In genomic region chr9:88340819-88341218, GRCm38 (mm10) we compare ENCODE assay signal across 16 mouse cellular contexts.
"Had no signal": no experiment of that assay in that cellular context is flagged by ENCODE, and none has a peak within 500 bp of the region (broad histone marks: within the 10 kb centered on the region; RNA-seq: fewer than 3 reads in every experiment).

No protein-coding gene starts in this region.

- H3K27me3 ChIP-seq: neural tube, embryonic 13.5 days; neural tube, embryonic 15.5 days; stomach, embryonic 15.5 days had no signal

- H3K9me3 ChIP-seq: neural tube, embryonic 13.5 days; neural tube, embryonic 15.5 days; stomach, embryonic 15.5 days had no signal

- H3K9ac ChIP-seq: neural tube, embryonic 13.5 days; neural tube, embryonic 15.5 days; stomach, embryonic 15.5 days had no signal

- DNase-seq: retina, postnatal 1 day; right cerebral cortex, adult 18-20 months; right cerebral cortex, postnatal 14 days; right cerebral cortex, postnatal 25 days; right cerebral cortex, postnatal 4 days; spleen, adult 18-20 months; thymus, adult 18-20 months; thymus, adult 2 months; thymus, postnatal 14 days; thymus, postnatal 25 days; thymus, postnatal 36 days; thymus, postnatal 4 days had no signal

- H3K4me3 ChIP-seq: neural tube, embryonic 13.5 days; neural tube, embryonic 15.5 days; stomach, embryonic 15.5 days had no signal

- H3K4me1 ChIP-seq: neural tube, embryonic 13.5 days; neural tube, embryonic 15.5 days; stomach, embryonic 15.5 days had no signal

- H3K27ac ChIP-seq: neural tube, embryonic 13.5 days; neural tube, embryonic 15.5 days; stomach, embryonic 15.5 days; stomach, postnatal 0 days had no signal

- H3K36me3 ChIP-seq: neural tube, embryonic 13.5 days; neural tube, embryonic 15.5 days; stomach, embryonic 15.5 days had no signal

- H3K4me2 ChIP-seq: neural tube, embryonic 13.5 days; neural tube, embryonic 15.5 days; stomach, embryonic 15.5 days had no signal
